Mouse (Mus musculus) ovary, postnatal 14 days (tissue): ENCODE results near the gene Spata31d1d.

Experiments used
- DNase-seq: peaks from one replicate; pipeline ENCODE4 v3.0.0; 2022; ENCODE audit warnings: low spot score

Gene Spata31d1d

DNA sequence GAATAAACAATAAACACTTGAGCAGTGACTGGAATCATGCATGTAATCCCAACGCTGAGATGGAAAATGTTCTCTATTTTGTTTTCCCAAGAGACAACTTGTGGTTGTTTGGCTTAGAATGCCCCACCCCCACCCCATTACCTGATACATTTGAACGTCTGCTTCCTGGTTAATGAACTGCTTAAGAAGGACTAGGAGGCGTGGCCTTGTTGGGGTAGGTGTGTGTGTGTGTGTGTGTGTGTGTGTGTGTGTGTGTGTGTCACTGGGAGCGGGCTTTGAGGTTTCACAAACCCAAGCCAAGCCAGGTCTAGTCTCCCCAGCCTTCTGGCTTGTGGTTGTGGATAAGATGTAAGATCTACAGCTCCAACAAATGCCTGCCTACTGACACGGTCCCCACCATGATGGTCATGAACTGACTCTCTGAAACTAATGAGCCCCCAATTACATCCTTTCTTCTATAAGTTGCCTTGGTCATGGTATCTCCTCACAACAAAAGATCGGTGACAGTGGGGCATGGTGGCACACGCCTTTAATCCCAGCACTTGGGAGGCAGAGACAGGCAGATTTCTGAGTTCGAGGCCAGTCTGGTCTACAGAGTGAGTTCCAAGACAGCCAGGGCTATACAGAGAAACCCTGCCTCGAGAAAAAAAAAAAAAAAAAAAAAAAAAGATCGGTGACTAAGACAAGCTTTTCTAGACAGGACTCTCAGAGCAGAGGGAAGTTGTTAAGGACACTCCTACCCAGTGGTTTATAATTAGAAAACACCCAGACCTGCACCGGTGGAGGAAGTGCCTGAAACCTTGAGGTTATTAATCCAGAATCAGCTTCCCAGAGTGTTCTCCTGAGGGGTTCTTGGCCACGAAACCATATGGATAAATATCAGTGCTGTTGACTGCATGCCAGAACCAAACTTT, 55.0 kb downstream of the Spata31d1d start:
- no peak for DNase-seq
